Mouse (Mus musculus) Patski (cell line): ENCODE results near the gene Il1r1. TPM values are rescaled to one million over a fixed set of nuclear protein-coding genes. Genes with fewer than 3 reads are reported as not detected.

ENCODE experiments used
- ATAC-seq: fragments of 100-300 bp; one replicate; pipeline ENCODE4 v1.8.0; 2021
- CTCF ChIA-PET: fragments of 350-600 bp; sonication (Branson Sonifier 250); formaldehyde crosslinking; loops from one replicate; lab custom pipeline; 2022; ENCODE audit warnings: inconsistent platforms; lab: Charles Lee
- POLR2A ChIA-PET: fragments of 350-600 bp; sonication (Branson Sonifier 250); formaldehyde crosslinking; loops from one replicate; lab custom pipeline; 2022; ENCODE audit warnings: antibody characterized with exemption, inconsistent platforms; lab: Charles Lee
- DNase-seq: peaks from one replicate; pipeline ENCODE4 v3.0.0-alpha.2; 2011; ENCODE audit warnings: low read depth, low spot score
- H3K27me3 ChIP-seq: fragments of 371-371 bp; one replicate; pipeline ENCODE4 v1.5.1; 2021
- CTCF ChIP-seq: fragments of 100-300 bp; IDR thresholded peaks from one replicate; pipeline ENCODE4 v1.5.1; 2021
- in situ Hi-C: fragments of 300-500 bp; cut with MboI; formaldehyde crosslinking; loops from 3 replicates; pipeline ENCODE4 v1.11.1; 2018; ENCODE audit warnings: low pct_unique_long_range_greater_than_20kb, mixed read lengths
- polyA plus RNA-seq: library from polyadenylated mRNA; unstranded; gene quantifications from one replicate; pipeline ENCODE4 v1.2.3, GENCODE M21; 2021

Gene Il1r1
- polyA plus RNA-seq, 1 experiment from 2014 or later, result 32.6 TPM

DNA sequence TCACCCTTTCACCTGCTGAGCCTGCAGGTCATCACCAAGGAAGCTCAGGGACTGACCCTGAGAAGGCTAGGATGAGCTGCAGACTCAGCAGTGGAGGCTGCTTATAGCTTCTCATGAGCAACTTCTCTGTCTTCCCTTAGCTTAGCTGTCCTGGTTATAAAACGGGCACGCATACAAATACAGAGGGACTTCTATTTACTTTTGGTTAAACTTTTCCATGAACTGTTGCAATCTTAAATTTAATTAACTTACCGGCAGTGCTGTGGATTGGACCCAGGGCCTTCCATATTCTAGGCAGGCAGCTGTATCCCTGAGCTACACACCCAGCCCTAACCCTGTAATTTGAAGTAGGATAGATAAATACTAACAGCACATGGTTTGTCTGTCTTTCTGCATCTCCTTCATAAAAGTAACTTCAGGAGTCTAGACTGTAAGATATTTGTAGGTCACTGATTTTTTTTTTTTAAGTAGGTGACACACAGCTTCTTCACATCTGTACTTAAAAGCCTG, 4.9 kb downstream of the Il1r1 start:
- ChIA-PET POLR2A (interaction anchor here (1.2 kb wide), 1 partner anchor 10 kb away, joined by 3 read pairs; no protein-coding TSS in a partner anchor), CTCF (interaction anchor here (1.6 to 1.7 kb wide), 2 partner anchors 41 to 64 kb away, joined by 3 to 4 read pairs; no protein-coding TSS in a partner anchor)
- no peak for TF ChIP-seq CTCF
- no peaks in the 10 kb centered on the region for H3K27me3 ChIP-seq
- DNase-seq (no peak), ATAC-seq (no peak)
- in situ Hi-C loops, result loop anchor here (5.0 kb wide), 3 partner anchors 42 to 147 kb away; no protein-coding TSS in a partner anchor

GRCm38 (mm10) chr1:40230336-40230735, 5.5 kb downstream of the Il1r1 start:
- ChIA-PET CTCF (no interaction called here), POLR2A (interaction anchor here (1.2 kb wide), 1 partner anchor 10 kb away, joined by 3 read pairs; no protein-coding TSS in a partner anchor)
- TF ChIP-seq CTCF, result no peak
- in situ Hi-C loops, result loop anchor here (5.0 kb wide), 3 partner anchors 42 to 147 kb away; no protein-coding TSS in a partner anchor
- DNase-seq (no peak), ATAC-seq (no peak)
- no peaks in the 10 kb centered on the region for H3K27me3 ChIP-seq

- TF ChIP-seq CTCF, result no peak
- in situ Hi-C loops, result loop anchor here (5.0 kb wide), 3 partner anchors 41 to 146 kb away; no protein-coding TSS in a partner anchor
- POLR2A ChIA-PET, result no interaction called here
Measured at GRCm38 (mm10) chr1:40231116-40231515, 6.2 kb downstream of the Il1r1 start.

GRCm38 (mm10) chr1:40233217-40233616, 8.3 kb downstream of the Il1r1 start:
- H3K27me3 ChIP-seq, result no peaks in the 10 kb centered on the region
- in situ Hi-C loops, result loop anchor here (5.0 kb wide), 3 partner anchors 39 to 144 kb away; no protein-coding TSS in a partner anchor
- POLR2A ChIA-PET, result no interaction called here
- CTCF ChIA-PET, result interaction anchor here (0.9 to 2.0 kb wide), 2 partner anchors 10 to 118 kb away, joined by 3 to 6 read pairs; no protein-coding TSS in a partner anchor
- DNase-seq, result no peak
- ATAC-seq, result no peak
- TF ChIP-seq CTCF, result no peak

More at GRCm38 (mm10) chr1:40231116-40231515, 6.2 kb downstream of the Il1r1 start:
- DNase-seq, result no peak
- no peaks in the 10 kb centered on the region for H3K27me3 ChIP-seq
- ATAC-seq, result no peak
- CTCF ChIA-PET, result no interaction called here

GRCm38 (mm10) chr1:40233621-40234020, 8.7 kb downstream of the Il1r1 start:
- in situ Hi-C loops, result loop anchor here (5.0 kb wide), 3 partner anchors 39 to 144 kb away; no protein-coding TSS in a partner anchor
- ATAC-seq, result no peak
- TF ChIP-seq CTCF, result no peak

GRCm38 (mm10) chr1:40235597-40236249, 10.8 kb downstream of the Il1r1 start:
- no peaks in the 10 kb centered on the region for H3K27me3 ChIP-seq
- DNase-seq, result no peak
- POLR2A ChIA-PET, result no interaction called here
- no peak for TF ChIP-seq CTCF
- in situ Hi-C loops, result no loop called here
- CTCF ChIA-PET, result no interaction called here
- ATAC-seq, result no peak

More at GRCm38 (mm10) chr1:40233621-40234020, 8.7 kb downstream of the Il1r1 start:
- H3K27me3 ChIP-seq, result no peaks in the 10 kb centered on the region
- ChIA-PET CTCF (interaction anchor here (0.9 to 2.0 kb wide), 2 partner anchors 9 to 118 kb away, joined by 3 to 6 read pairs; no protein-coding TSS in a partner anchor), POLR2A (interaction anchor here (1.2 kb wide), 1 partner anchor 10 kb away, joined by 3 read pairs; no protein-coding TSS in a partner anchor)
- no peak for DNase-seq

DNA sequence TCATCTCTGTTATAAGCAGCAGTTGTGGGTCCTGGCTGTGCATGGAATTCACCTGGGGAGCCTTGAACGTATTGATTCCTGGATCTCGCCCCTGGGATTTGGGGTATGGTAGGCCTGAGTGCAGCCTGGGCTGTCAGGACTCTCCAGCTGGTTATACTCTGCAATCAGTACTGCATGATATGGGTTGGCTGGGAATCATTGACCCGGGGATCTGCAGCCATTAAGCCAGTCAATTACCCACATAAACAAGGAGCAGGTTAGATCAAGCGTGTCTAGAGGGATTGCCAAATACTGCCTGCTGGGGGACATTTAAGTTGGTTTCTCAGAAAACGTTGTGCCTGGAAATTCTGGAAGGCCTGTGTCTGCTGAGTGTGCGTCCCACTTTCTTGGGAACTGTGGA, 11.8 kb downstream of the Il1r1 start:
- DNase-seq (no peak), ATAC-seq (peak; percentile 88)
- H3K27me3 ChIP-seq, result no peaks in the 10 kb centered on the region
- no peak for TF ChIP-seq CTCF
- in situ Hi-C loops, result no loop called here
- ChIA-PET POLR2A (interaction anchor here (0.5 to 0.6 kb wide), 2 partner anchors 9 to 31 kb away, joined by 4 to 5 read pairs; no protein-coding TSS in a partner anchor), CTCF (no interaction called here)

- no peaks in the 10 kb centered on the region for H3K27me3 ChIP-seq
- ChIA-PET POLR2A (no interaction called here), CTCF (no interaction called here)
- DNase-seq, result no peak
- no peak for TF ChIP-seq CTCF
- in situ Hi-C loops, result no loop called here
- peak; percentile 29 for ATAC-seq
Measured at GRCm38 (mm10) chr1:40237094-40237493, 12.2 kb downstream of the Il1r1 start.

- in situ Hi-C loops, result no loop called here
- TF ChIP-seq CTCF, result no peak
- CTCF ChIA-PET, result interaction anchor here (1.2 to 1.3 kb wide), 2 partner anchors 8 to 35 kb away, joined by 3 read pairs; no protein-coding TSS in a partner anchor
- no peak for ATAC-seq
- DNase-seq, result no peak
- POLR2A ChIA-PET, result interaction anchor here (0.6 to 0.7 kb wide), 2 partner anchors 11 to 18 kb away, joined by 3 read pairs; no protein-coding TSS in a partner anchor
- no peaks in the 10 kb centered on the region for H3K27me3 ChIP-seq
Measured at GRCm38 (mm10) chr1:40240353-40241092, 15.6 kb downstream of the Il1r1 start.

DNA sequence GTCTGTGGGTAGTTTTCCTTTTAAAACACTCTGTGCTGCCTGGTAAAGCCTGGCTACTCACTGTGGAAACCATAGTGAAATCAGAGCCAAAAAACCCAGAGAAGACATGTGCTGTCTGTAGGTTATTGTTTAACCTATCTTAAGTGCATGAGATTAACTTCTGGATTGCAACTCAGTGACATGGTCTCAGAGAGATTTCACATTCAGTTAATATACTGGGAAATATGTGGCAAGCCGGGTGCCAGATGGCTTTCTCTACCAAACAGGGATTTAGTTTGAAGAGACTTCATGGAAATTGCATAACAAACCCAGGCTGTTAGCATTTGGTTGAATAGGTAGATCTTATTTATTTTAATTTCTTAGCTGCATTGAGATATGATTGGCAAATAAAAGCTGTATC, 17.8 kb downstream of the Il1r1 start:
- ChIA-PET CTCF (interaction anchor here (0.8 to 2.1 kb wide), 5 partner anchors 8 to 28 kb away, joined by 3 to 6 read pairs (median 3); no protein-coding TSS in a partner anchor), POLR2A (no interaction called here)

More for the DNA sequence above, 17.8 kb downstream of the Il1r1 start:
- in situ Hi-C loops, result no loop called here
- peak; percentile 86 for DNase-seq
- no peak for TF ChIP-seq CTCF
- no peaks in the 10 kb centered on the region for H3K27me3 ChIP-seq
- peak; percentile 87 for ATAC-seq
